Mouse (Mus musculus) heart, adult 11 months (tissue): ENCODE data around the gene Igll1.

Experiments
- DNase-seq: peaks from one replicate; pipeline ENCODE4 v3.0.0; 2022

Gene Igll1

DNA sequence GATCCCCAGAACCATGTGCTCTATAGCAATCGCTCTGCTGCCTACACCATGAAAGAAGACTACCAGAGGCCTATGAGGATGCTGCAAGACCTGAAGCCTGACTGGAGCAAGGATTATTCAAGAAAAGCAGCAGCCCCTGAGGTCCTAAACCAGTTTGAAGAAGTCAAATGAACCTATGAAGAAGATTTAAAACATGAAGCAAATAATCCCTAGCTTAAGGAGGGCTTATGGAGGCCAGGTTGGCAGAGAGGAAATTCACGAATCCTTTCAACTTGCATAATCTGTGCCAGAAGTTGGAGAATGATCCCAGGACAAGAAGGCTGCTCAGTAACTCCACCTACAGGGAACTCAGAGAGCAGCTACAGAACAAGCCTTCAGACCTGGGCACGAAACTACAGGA, 11.4 kb downstream of the Igll1 start:
- DNase-seq: no peak

DNA sequence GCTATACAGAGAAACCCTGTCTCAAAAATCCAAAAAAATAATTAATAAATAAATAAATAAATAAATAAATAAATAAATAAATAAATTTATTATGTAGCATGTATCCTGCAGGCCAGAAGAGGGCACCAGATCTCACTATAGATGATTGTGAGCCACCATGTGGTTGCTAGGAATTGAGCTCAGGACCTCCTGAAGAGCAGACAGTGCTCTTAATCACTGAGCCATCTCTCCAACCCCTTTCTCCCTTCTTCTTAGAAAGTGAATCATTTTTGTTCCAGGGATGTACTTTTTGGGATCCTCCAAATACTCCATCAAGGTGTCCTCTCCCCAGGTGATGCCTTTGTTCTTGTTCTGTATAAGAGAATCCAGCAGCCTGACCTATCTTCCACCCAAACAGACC, 14.6 kb downstream of the Igll1 start:
- DNase-seq: no peak

DNA sequence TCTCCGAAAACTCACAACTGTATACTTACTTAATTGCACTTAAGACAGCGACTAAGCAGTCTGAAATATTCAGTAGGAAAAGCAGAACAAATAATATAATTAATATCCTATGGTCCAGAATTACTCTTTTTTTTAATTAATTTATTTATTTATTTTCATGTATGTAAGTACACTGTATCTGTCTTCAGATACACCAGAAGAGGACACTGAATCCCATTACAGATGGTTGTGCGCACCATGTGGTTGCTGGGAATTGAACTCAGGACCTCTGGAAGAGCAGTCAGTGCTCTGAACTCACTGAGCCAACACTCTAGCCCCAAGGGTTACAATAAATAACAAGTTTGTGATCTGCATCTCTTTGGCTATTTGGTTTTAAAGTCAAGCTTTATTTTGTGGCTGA, 34.1 kb downstream of the Igll1 start:
- DNase-seq: no peak

DNA sequence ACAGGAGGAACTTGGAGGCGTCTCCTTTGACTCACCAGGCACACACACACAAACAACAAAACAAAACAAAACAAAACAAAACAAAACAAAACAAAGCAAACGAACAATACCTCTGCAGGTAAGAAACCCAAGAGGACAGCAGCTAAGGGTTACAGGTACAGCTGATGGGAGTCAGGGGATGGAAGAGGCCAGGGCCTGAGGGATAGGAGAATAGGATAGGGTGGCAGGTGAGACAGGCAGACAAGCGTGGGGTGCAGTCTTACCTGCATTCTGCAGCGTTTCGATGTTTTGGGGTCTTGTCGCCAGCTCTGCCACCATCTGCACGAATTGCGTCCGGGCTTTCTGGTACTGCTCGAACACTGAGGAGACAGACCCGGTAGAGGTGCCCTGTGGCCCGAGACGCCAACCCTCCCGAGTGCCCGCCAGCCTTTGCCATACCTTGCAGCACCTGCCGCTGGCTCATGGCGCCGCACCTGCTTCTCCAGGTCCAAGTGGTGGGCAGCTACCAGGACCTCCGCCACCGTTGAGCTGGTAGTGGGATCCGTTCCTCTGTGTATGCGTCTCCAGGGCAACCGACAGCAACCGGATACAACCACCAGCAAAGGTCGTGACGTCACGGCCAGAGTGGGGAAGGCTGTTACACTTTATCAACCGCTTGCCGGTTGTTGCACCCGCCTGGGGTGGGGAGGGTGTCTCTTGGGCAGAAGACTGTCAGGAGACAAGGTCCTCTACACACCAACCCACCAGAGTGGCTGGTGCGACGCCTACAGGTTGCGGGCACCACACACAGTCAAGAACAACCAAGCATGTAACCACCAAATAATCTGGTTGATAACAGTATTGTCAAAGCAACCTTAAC, 34.8 kb downstream of the Igll1 start, which contains the start of gene Spag6l:
TSS of gene Spag6l (minus strand) at position 700 of the 859 bp plus-strand sequence.
- peak; percentile 89 for DNase-seq

DNA sequence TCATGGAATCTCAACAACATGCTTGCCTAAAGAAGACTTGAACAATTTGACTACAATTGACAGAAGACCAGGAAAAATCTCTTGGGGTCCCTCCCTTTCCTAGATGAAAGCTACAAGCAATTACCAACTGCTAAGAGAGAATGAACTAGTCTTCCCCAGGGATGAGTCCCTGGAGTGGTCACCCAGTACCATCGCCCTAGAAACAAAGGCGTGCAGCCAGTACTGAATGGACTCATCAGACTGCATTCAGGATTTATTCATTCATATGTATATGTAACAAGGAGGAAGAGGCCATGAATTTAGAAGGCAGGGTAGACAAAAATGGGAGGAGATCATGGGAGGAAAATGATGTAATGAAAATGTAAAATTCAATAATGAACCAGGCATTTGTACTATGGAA, 37.6 kb downstream of the Igll1 start:
- no peak for DNase-seq

DNA sequence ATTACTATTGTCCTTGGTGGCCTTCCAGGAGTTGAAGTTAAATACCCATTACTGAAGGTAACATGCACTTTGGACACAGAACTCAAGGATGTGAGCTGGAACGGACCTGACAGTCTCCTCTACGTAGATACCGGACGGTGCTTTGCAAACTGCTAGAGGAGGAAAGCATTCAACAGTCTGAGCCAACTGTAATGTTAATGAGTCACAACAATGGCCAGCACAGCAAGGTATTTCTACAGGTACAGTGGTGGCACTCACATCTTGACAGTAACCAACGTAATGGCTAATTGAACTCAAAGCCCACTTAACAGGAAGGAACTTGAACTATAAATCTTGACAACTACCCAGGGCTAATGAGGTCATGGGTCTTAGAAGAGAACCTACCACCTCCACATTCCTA, 38.3 kb downstream of the Igll1 start:
- DNase-seq: no peak
